Mouse (Mus musculus): ENCODE data around the gene Fgfr2. TPM values are rescaled to one million over a fixed set of nuclear protein-coding genes. Genes with fewer than 3 reads are reported as not detected.

The Fgfr2 gene
- total RNA-seq, 1 experiment: 37.5 TPM

DNA sequence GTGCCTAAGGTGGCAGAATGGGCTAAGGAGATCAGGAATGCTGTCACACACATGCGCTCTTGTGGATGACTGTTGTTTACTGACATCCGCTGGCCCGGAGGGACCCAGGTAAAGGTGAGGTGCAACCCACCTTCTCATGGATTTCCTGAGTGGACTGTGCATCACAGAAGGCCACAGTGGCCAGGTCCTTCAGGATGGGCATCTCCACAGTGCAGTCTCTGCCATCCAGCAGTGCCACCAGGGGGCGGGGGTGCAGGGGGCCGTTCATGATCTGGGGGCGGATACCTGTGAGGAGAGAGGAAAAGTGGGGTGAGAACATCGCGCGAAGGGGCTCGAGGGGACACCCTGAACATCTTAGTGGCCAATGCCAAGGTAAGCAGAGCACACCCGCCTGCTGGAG, 124.1 kb downstream of the Fgfr2 start:
- Histone ChIP-seq H3K36me3 (ENCODE audit: control insufficient read depth, insufficient read depth, low read length, poor library complexity, severe bottlenecking) (peaks cover 92% of the 10 kb centered on the region), H3K27ac (ENCODE audit: insufficient read depth, low read depth, low read length, poor library complexity, severe bottlenecking) (no peak overlapping the region), H3K4me1 (ENCODE audit: control insufficient read depth in 2 of 2, insufficient read depth in 2 of 2, low read length in 2 of 2, poor library complexity in 1 of 2) (peaks cover 4 to 7% of the 10 kb centered on the region in 2 experiments; a peak in 2 of 4 replicates), H3K9ac (ENCODE audit: insufficient read depth, low read depth, low read length, poor library complexity, severe bottlenecking) (no peak overlapping the region), H3K4me3 (ENCODE audit: insufficient read depth in 1 of 2, low read depth in 1 of 2, low read length in 2 of 2, poor library complexity in 1 of 2, severe bottlenecking in 1 of 2) (no peak overlapping the region), H3K9me3 (ENCODE audit: control insufficient read depth, insufficient read depth, low read depth, low read length) (no peaks in the 10 kb centered on the region)
- TF ChIP-seq ZNF384 (IDR thresholded peaks at IDR 0.05; ENCODE audit: low read depth, low read length): no peak
- no peak for TF ChIP-seq ZC3H11A (IDR thresholded peaks at IDR 0.05; ENCODE audit: borderline replicate concordance, low read depth, low read length)
- TF ChIP-seq HCFC1 (IDR thresholded peaks at IDR 0.05; ENCODE audit: borderline replicate concordance, insufficient read depth, low read length): no peak
- no peak for TF ChIP-seq MAFK (IDR thresholded peaks at IDR 0.05; ENCODE audit: insufficient read depth, low read depth, low read length)
- TF ChIP-seq CHD2 (IDR thresholded peaks at IDR 0.05; ENCODE audit: low read depth, low read length): no peak
- in situ Hi-C loops (cut with MboI; ENCODE audit: low sequenced_read_pairs in 2 of 2, unreplicated experiment in 2 of 2): no loop called here
- no peak for DNase-seq (ENCODE audit: low read depth, low spot score)

DNA sequence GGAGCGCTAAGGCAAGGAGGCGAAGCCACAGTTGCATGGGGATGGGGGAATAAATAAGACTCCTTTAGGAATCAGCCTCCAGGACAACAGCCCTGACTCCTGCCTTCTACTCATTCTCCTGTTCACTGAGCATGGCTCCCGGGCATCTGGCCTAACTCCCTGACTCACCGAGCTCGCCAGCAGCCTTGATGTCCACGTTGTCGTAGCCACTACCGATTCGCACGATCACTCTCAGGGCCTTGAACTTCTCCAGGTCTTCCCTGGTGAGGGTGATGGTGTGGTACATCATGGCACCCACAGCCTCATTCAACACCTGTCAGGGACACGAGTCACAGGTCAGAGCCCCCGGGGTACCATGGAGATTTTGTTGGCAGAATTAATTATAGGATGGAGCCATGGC, 124.5 kb downstream of the Fgfr2 start:
- H3K4me1 ChIP-seq (ENCODE audit: control insufficient read depth in 2 of 2, insufficient read depth in 2 of 2, low read length in 2 of 2, poor library complexity in 1 of 2): peaks cover 3 to 6% of the 10 kb centered on the region in 2 experiments; a peak in 2 of 4 replicates
- DNase-seq (ENCODE audit: low read depth, low spot score): no peak
- H3K36me3 ChIP-seq (ENCODE audit: control insufficient read depth, insufficient read depth, low read length, poor library complexity, severe bottlenecking): peaks cover 95% of the 10 kb centered on the region
- H3K9ac ChIP-seq (ENCODE audit: insufficient read depth, low read depth, low read length, poor library complexity, severe bottlenecking): no peak overlapping the region
- H3K27ac ChIP-seq (ENCODE audit: insufficient read depth, low read depth, low read length, poor library complexity, severe bottlenecking): no peak overlapping the region
- TF ChIP-seq MAFK (IDR thresholded peaks at IDR 0.05; ENCODE audit: insufficient read depth, low read depth, low read length): no peak
- no peak for TF ChIP-seq HCFC1 (IDR thresholded peaks at IDR 0.05; ENCODE audit: borderline replicate concordance, insufficient read depth, low read length)
- TF ChIP-seq CHD2 (IDR thresholded peaks at IDR 0.05; ENCODE audit: low read depth, low read length): no peak
- no peak for TF ChIP-seq ZNF384 (IDR thresholded peaks at IDR 0.05; ENCODE audit: low read depth, low read length)
- TF ChIP-seq ZC3H11A (IDR thresholded peaks at IDR 0.05; ENCODE audit: borderline replicate concordance, low read depth, low read length): no peak
- in situ Hi-C loops (cut with MboI; ENCODE audit: low sequenced_read_pairs in 2 of 2, unreplicated experiment in 2 of 2): no loop called here
- no peak overlapping the region for H3K4me3 ChIP-seq (ENCODE audit: insufficient read depth in 1 of 2, low read depth in 1 of 2, low read length in 2 of 2, poor library complexity in 1 of 2, severe bottlenecking in 1 of 2)
- H3K9me3 ChIP-seq (ENCODE audit: control insufficient read depth, insufficient read depth, low read depth, low read length): no peaks in the 10 kb centered on the region

DNA sequence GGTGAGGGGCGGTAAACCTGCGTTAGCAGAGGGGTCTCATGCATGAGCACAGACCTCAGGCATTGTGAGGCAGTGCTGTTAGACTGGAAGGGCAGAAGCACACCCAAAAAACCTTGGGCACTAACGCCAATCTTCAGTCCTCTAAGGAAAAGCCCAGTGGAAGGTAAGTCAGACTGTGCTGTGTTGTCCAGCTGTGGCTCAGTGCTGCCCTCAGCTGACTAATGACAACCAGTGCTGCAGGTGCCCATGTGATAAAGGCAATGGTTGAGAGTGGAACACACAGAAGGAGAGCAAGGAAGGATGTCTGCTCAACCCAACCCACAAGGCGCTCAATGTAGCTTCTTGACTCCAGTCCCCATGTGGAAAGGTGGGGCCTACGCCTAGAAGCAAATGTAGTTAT, 126.8 kb downstream of the Fgfr2 start:
- Histone ChIP-seq H3K4me1 (ENCODE audit: control insufficient read depth in 2 of 2, insufficient read depth in 2 of 2, low read length in 2 of 2, poor library complexity in 1 of 2) (peaks cover 0 to under 1% of the 10 kb centered on the region in 2 experiments; a peak in 1 of 4 replicates), H3K9me3 (ENCODE audit: control insufficient read depth, insufficient read depth, low read depth, low read length) (no peaks in the 10 kb centered on the region), H3K4me3 (ENCODE audit: insufficient read depth in 1 of 2, low read depth in 1 of 2, low read length in 2 of 2, poor library complexity in 1 of 2, severe bottlenecking in 1 of 2) (no peak overlapping the region), H3K27ac (ENCODE audit: insufficient read depth, low read depth, low read length, poor library complexity, severe bottlenecking) (no peak overlapping the region), H3K36me3 (ENCODE audit: control insufficient read depth, insufficient read depth, low read length, poor library complexity, severe bottlenecking) (peaks cover 90% of the 10 kb centered on the region), H3K9ac (ENCODE audit: insufficient read depth, low read depth, low read length, poor library complexity, severe bottlenecking) (no peak overlapping the region)
- TF ChIP-seq ZNF384 (IDR thresholded peaks at IDR 0.05; ENCODE audit: low read depth, low read length) (no peak), CHD2 (IDR thresholded peaks at IDR 0.05; ENCODE audit: low read depth, low read length) (no peak), ZC3H11A (IDR thresholded peaks at IDR 0.05; ENCODE audit: borderline replicate concordance, low read depth, low read length) (no peak), HCFC1 (IDR thresholded peaks at IDR 0.05; ENCODE audit: borderline replicate concordance, insufficient read depth, low read length) (no peak), MAFK (IDR thresholded peaks at IDR 0.05; ENCODE audit: insufficient read depth, low read depth, low read length) (no peak)
- no peak for DNase-seq (ENCODE audit: low read depth, low spot score)
- in situ Hi-C loops (cut with MboI; ENCODE audit: low sequenced_read_pairs in 2 of 2, unreplicated experiment in 2 of 2): no loop called here

DNA sequence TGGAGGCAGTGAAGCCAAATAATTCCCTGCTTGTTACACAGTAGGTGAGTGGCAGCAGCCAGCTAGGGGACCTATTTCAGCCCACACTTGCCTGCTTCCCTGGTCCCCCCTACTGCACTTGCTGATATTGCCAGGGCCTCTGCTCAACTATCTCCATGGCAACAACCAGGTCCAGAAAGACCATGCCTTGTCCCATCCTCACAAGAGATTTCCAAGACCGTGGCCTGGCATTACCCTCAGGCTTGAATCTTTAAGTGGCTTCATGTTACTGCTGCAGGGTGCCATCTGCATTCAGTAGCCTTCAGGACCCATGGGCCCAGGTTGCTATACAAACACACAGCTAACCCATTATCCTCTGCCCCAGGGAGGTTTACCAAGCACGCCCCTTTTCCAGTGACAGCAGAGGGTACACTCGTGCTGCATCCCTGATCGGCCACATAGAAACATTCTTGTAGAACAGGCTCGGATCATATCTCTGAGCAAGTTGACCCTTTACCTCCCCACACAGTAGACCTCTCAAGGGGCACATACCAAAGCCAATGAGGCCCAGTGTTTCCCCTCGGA, 128.4 kb downstream of the Fgfr2 start:
- no peak for TF ChIP-seq ZNF384 (IDR thresholded peaks at IDR 0.05; ENCODE audit: low read depth, low read length)
- no peak for TF ChIP-seq ZC3H11A (IDR thresholded peaks at IDR 0.05; ENCODE audit: borderline replicate concordance, low read depth, low read length)
- no peak for TF ChIP-seq HCFC1 (IDR thresholded peaks at IDR 0.05; ENCODE audit: borderline replicate concordance, insufficient read depth, low read length)
- TF ChIP-seq MAFK (IDR thresholded peaks at IDR 0.05; ENCODE audit: insufficient read depth, low read depth, low read length): no peak
- no peak for TF ChIP-seq CHD2 (IDR thresholded peaks at IDR 0.05; ENCODE audit: low read depth, low read length)
- no peaks in the 10 kb centered on the region for H3K9me3 ChIP-seq (ENCODE audit: control insufficient read depth, insufficient read depth, low read depth, low read length)
- H3K36me3 ChIP-seq (ENCODE audit: control insufficient read depth, insufficient read depth, low read length, poor library complexity, severe bottlenecking): peaks cover 90% of the 10 kb centered on the region
- H3K4me3 ChIP-seq (ENCODE audit: insufficient read depth in 1 of 2, low read depth in 1 of 2, low read length in 2 of 2, poor library complexity in 1 of 2, severe bottlenecking in 1 of 2): no peak overlapping the region
- H3K9ac ChIP-seq (ENCODE audit: insufficient read depth, low read depth, low read length, poor library complexity, severe bottlenecking): no peak overlapping the region
- no peak overlapping the region for H3K27ac ChIP-seq (ENCODE audit: insufficient read depth, low read depth, low read length, poor library complexity, severe bottlenecking)
- DNase-seq (ENCODE audit: low read depth, low spot score): no peak
- in situ Hi-C loops (cut with MboI; ENCODE audit: low sequenced_read_pairs in 2 of 2, unreplicated experiment in 2 of 2): no loop called here
- H3K4me1 ChIP-seq (ENCODE audit: control insufficient read depth in 2 of 2, insufficient read depth in 2 of 2, low read length in 2 of 2, poor library complexity in 1 of 2): no peaks in the 10 kb centered on the region; a peak in 1 of 4 replicates
